Mouse (Mus musculus): Measurements from ENCODE around the gene Hoxa4.

- TF ChIP-seq EP300 (optimal IDR thresholded peaks at IDR 0.05) (no peak), CTCF (IDR thresholded peaks at IDR 0.05; ENCODE audit: low read depth) (no peak)
Observed at GRCm38 (mm10) chr6:52201269-52201668, 9.7 kb upstream of the Hoxa4 start.

All from stomach, postnatal 0 days (tissue).